Mouse (Mus musculus) bone marrow macrophage, adult 2 months (primary cell): ENCODE results near the gene Smg6.

ENCODE experiments used
- CTCF ChIP-seq: IDR thresholded peaks from 2 replicates; pipeline ENCODE4 v1.5.1; 2012; ENCODE audit warnings: low read depth, mild to moderate bottlenecking, low read length, moderate library complexity
- POLR2A ChIP-seq: IDR thresholded peaks from 2 replicates; pipeline ENCODE4 v1.6.1; 2012; ENCODE audit warnings: mild to moderate bottlenecking, low read depth, low read length, borderline replicate concordance

DNA sequence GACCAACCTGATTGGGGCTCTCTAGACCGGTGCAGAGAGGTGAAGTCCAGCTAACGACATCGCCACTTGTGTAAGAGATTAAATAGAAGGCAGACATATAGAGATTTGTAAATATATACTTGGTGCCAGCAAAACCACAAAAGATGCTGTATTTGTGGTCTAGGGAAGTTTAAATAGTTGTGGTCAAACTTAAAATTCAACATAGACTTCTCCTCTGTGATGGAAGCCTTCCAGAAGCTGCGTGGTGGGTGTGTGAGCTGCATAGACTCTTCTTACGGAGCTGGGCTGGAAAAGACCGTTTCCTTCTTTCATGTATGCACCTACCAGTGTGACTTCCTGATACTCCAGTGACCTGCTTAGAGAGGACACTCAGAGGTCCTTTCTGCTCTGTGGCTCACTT, 190.8 kb downstream of the Smg6 start:
- TF ChIP-seq CTCF, result no peak
- no peak for TF ChIP-seq POLR2A
